Mouse (Mus musculus): ENCODE measurements around the gene Gm20388. TPM values are rescaled to one million over a fixed set of nuclear protein-coding genes. Genes with fewer than 3 reads are reported as not detected.
A peak's percentile ranks its signal among the peaks of the same experiment; 100 is the strongest.

The Gm20388 gene
- total RNA-seq, 1 experiment = 27.0 TPM

GRCm38 (mm10) chr8:122525004-122525403, 2614.4 kb downstream of the Gm20388 start:
- TF ChIP-seq ZC3H11A (IDR thresholded peaks at IDR 0.05; ENCODE audit: borderline replicate concordance, low read depth, low read length) (no peak), CHD2 (IDR thresholded peaks at IDR 0.05; ENCODE audit: low read depth, low read length) (no peak), HCFC1 (IDR thresholded peaks at IDR 0.05; ENCODE audit: borderline replicate concordance, insufficient read depth, low read length) (no peak), ZNF384 (IDR thresholded peaks at IDR 0.05; ENCODE audit: low read depth, low read length) (no peak), MAFK (IDR thresholded peaks at IDR 0.05; ENCODE audit: insufficient read depth, low read depth, low read length) (no peak)
- no peak overlapping the region for H3K4me3 ChIP-seq (ENCODE audit: insufficient read depth in 1 of 2, low read depth in 1 of 2, low read length in 2 of 2, poor library complexity in 1 of 2, severe bottlenecking in 1 of 2)
- H3K9me3 ChIP-seq (ENCODE audit: control insufficient read depth, insufficient read depth, low read depth, low read length) = no peaks in the 10 kb centered on the region
- DNase-seq (ENCODE audit: low read depth, low spot score) = no peak
- peaks cover 18 to 37% of the 10 kb centered on the region in 2 experiments for H3K4me1 ChIP-seq (ENCODE audit: control insufficient read depth in 2 of 2, insufficient read depth in 2 of 2, low read length in 2 of 2, poor library complexity in 1 of 2)
- H3K36me3 ChIP-seq (ENCODE audit: control insufficient read depth, insufficient read depth, low read length, poor library complexity, severe bottlenecking) = peaks cover 7% of the 10 kb centered on the region; the same call in 1 of the 2 replicates
- H3K27ac ChIP-seq (ENCODE audit: insufficient read depth, low read depth, low read length, poor library complexity, severe bottlenecking) = peak overlapping the region; percentile 98
- peak overlapping the region; percentile 41; the same call in 1 of the 2 replicates for H3K9ac ChIP-seq (ENCODE audit: insufficient read depth, low read depth, low read length, poor library complexity, severe bottlenecking)
- in situ Hi-C loops (cut with MboI; ENCODE audit: low sequenced_read_pairs in 2 of 2, unreplicated experiment in 2 of 2) = no loop called here

- no peak for TF ChIP-seq HCFC1 (IDR thresholded peaks at IDR 0.05; ENCODE audit: borderline replicate concordance, insufficient read depth, low read length)
- no peak for TF ChIP-seq ZC3H11A (IDR thresholded peaks at IDR 0.05; ENCODE audit: borderline replicate concordance, low read depth, low read length)
- TF ChIP-seq CHD2 (IDR thresholded peaks at IDR 0.05; ENCODE audit: low read depth, low read length) = no peak
- no peak for TF ChIP-seq MAFK (IDR thresholded peaks at IDR 0.05; ENCODE audit: insufficient read depth, low read depth, low read length)
- TF ChIP-seq ZNF384 (IDR thresholded peaks at IDR 0.05; ENCODE audit: low read depth, low read length) = no peak
- no peak overlapping the region for H3K9ac ChIP-seq (ENCODE audit: insufficient read depth, low read depth, low read length, poor library complexity, severe bottlenecking)
- peaks cover 7% of the 10 kb centered on the region; the same call in 1 of the 2 replicates for H3K36me3 ChIP-seq (ENCODE audit: control insufficient read depth, insufficient read depth, low read length, poor library complexity, severe bottlenecking)
- no peak overlapping the region for H3K4me3 ChIP-seq (ENCODE audit: insufficient read depth in 1 of 2, low read depth in 1 of 2, low read length in 2 of 2, poor library complexity in 1 of 2, severe bottlenecking in 1 of 2)
- DNase-seq (ENCODE audit: low read depth, low spot score) = no peak
- H3K27ac ChIP-seq (ENCODE audit: insufficient read depth, low read depth, low read length, poor library complexity, severe bottlenecking) = 0 out of 2 replicates have a peak overlapping the region, but pooled peaks have one; percentile 98
- no peaks in the 10 kb centered on the region for H3K9me3 ChIP-seq (ENCODE audit: control insufficient read depth, insufficient read depth, low read depth, low read length)
- in situ Hi-C loops (cut with MboI; ENCODE audit: low sequenced_read_pairs in 2 of 2, unreplicated experiment in 2 of 2) = no loop called here
- H3K4me1 ChIP-seq (ENCODE audit: control insufficient read depth in 2 of 2, insufficient read depth in 2 of 2, low read length in 2 of 2, poor library complexity in 1 of 2) = peaks cover 18 to 30% of the 10 kb centered on the region in 2 experiments
These were observed 2615.4 kb downstream of the Gm20388 start for GRCm38 (mm10) chr8:122526084-122526483.

GRCm38 (mm10) chr8:122526526-122527170, 2616.0 kb downstream of the Gm20388 start:
- in situ Hi-C loops (cut with MboI; ENCODE audit: low sequenced_read_pairs in 2 of 2, unreplicated experiment in 2 of 2) = no loop called here
- Histone ChIP-seq H3K4me1 (ENCODE audit: control insufficient read depth in 2 of 2, insufficient read depth in 2 of 2, low read length in 2 of 2, poor library complexity in 1 of 2) (peaks cover 18 to 33% of the 10 kb centered on the region in 2 experiments), H3K27ac (ENCODE audit: insufficient read depth, low read depth, low read length, poor library complexity, severe bottlenecking) (no peak overlapping the region), H3K4me3 (ENCODE audit: insufficient read depth in 1 of 2, low read depth in 1 of 2, low read length in 2 of 2, poor library complexity in 1 of 2, severe bottlenecking in 1 of 2) (no peak overlapping the region), H3K36me3 (ENCODE audit: control insufficient read depth, insufficient read depth, low read length, poor library complexity, severe bottlenecking) (peaks cover 7% of the 10 kb centered on the region; the same call in 1 of the 2 replicates), H3K9ac (ENCODE audit: insufficient read depth, low read depth, low read length, poor library complexity, severe bottlenecking) (no peak overlapping the region), H3K9me3 (ENCODE audit: control insufficient read depth, insufficient read depth, low read depth, low read length) (no peaks in the 10 kb centered on the region)
- DNase-seq (ENCODE audit: low read depth, low spot score) = no peak
- TF ChIP-seq ZC3H11A (IDR thresholded peaks at IDR 0.05; ENCODE audit: borderline replicate concordance, low read depth, low read length) = no peak
- TF ChIP-seq HCFC1 (IDR thresholded peaks at IDR 0.05; ENCODE audit: borderline replicate concordance, insufficient read depth, low read length) = no peak
- no peak for TF ChIP-seq ZNF384 (IDR thresholded peaks at IDR 0.05; ENCODE audit: low read depth, low read length)

- Histone ChIP-seq H3K4me1 (ENCODE audit: control insufficient read depth in 2 of 2, insufficient read depth in 2 of 2, low read length in 2 of 2, poor library complexity in 1 of 2) (peaks cover 16 to 33% of the 10 kb centered on the region in 2 experiments), H3K9me3 (ENCODE audit: control insufficient read depth, insufficient read depth, low read depth, low read length) (no peaks in the 10 kb centered on the region)
- DNase-seq (ENCODE audit: low read depth, low spot score) = no peak
These were observed 2617.3 kb downstream of the Gm20388 start for GRCm38 (mm10) chr8:122527937-122528336.

More at GRCm38 (mm10) chr8:122527937-122528336, 2617.3 kb downstream of the Gm20388 start:
- Histone ChIP-seq H3K9ac (ENCODE audit: insufficient read depth, low read depth, low read length, poor library complexity, severe bottlenecking) (no peak overlapping the region), H3K36me3 (ENCODE audit: control insufficient read depth, insufficient read depth, low read length, poor library complexity, severe bottlenecking) (peaks cover 7% of the 10 kb centered on the region; the same call in 1 of the 2 replicates), H3K27ac (ENCODE audit: insufficient read depth, low read depth, low read length, poor library complexity, severe bottlenecking) (no peak overlapping the region), H3K4me3 (ENCODE audit: insufficient read depth in 1 of 2, low read depth in 1 of 2, low read length in 2 of 2, poor library complexity in 1 of 2, severe bottlenecking in 1 of 2) (no peak overlapping the region)
- in situ Hi-C loops (cut with MboI; ENCODE audit: low sequenced_read_pairs in 2 of 2, unreplicated experiment in 2 of 2) = no loop called here
- TF ChIP-seq ZC3H11A (IDR thresholded peaks at IDR 0.05; ENCODE audit: borderline replicate concordance, low read depth, low read length) (no peak), HCFC1 (IDR thresholded peaks at IDR 0.05; ENCODE audit: borderline replicate concordance, insufficient read depth, low read length) (no peak), ZNF384 (IDR thresholded peaks at IDR 0.05; ENCODE audit: low read depth, low read length) (no peak), CHD2 (IDR thresholded peaks at IDR 0.05; ENCODE audit: low read depth, low read length) (no peak), MAFK (IDR thresholded peaks at IDR 0.05; ENCODE audit: insufficient read depth, low read depth, low read length) (no peak)
